Mouse (Mus musculus): Measurements from ENCODE around the gene Clpx.

Clpx gene

GRCm38 (mm10) chr9:65292421-65292820 is 1.6 kb upstream of the Clpx start:
- no peak for DNase-seq (ENCODE audit: low read depth, low spot score)

DNA sequence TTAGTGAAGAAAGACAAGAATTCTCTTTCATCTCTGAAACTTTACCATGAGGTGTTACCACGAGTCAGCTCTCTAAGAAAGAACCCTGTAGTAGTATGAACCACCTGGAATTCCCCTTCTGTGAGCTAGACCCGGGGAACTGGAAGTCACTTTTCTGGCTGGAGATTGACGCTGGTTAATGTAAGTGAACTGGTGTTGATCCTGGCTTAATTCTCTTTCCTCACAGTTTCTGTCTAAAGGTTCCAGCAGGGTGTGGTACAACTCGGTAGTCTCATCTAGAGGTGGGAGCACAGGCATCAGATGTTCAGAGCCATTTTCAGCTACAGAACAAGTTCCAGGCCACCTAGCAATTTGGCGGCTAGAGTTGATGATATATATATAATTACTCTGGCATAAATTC is 941 bp upstream of the Clpx start:
- peak; percentile 14 for DNase-seq (ENCODE audit: low read depth, low spot score)

DNA sequence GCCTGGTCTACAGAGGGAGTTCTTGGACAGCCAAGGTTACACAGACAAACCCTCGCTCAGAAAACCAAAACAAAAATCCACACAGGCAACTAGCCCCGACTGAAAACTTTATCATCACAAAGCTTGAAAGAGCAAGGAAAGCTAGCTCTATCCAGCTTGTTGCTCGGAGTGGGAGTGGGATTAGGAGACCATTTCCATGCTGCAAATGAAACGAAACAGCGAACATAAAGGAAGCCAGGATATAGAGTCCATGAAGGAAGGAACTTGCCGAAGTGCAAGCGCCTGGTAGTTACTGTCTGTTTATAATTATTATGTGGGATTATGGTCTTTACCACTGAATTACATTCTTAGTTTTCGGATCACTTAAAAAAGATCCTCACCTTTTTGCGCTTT is 484 bp upstream of the Clpx start:
- no peak for DNase-seq (ENCODE audit: low read depth, low spot score)

DNA sequence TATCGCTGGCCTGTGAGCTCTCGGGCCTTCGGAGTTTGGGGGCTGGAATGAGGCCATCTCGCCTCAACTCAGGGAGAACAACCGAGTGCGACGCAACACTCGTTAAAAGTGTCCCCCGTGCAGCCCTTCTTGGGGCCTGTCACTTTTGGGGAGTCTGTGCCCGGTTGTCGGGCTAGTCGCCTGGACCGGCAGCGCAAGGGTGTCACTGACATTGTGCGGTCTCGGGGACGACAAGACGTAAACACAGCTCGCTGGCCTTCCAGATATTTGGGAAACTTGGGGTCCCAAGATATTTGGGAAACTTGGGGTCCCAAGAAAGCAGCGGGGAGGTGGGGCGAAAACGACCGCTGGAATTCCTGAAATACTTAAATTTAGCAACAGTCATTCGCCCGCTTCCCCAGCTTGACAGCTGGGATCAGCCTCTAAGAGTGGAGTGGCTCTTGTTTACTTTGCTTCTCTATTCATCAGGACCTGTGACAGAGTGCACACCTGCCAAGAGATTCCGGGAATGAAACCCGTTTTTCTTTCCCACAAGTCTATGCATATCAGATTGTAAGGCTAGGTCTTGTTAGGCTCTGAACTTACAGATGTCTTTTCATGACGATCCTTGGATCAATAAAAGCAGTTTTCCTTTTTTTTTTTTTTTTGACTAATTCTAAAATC is 787 bp downstream of the Clpx start:
- no peak for DNase-seq (ENCODE audit: low read depth, low spot score)

GRCm38 (mm10) chr9:65297056-65297455 is 3.0 kb downstream of the Clpx start:
- no peak for DNase-seq (ENCODE audit: low read depth, low spot score)

DNA sequence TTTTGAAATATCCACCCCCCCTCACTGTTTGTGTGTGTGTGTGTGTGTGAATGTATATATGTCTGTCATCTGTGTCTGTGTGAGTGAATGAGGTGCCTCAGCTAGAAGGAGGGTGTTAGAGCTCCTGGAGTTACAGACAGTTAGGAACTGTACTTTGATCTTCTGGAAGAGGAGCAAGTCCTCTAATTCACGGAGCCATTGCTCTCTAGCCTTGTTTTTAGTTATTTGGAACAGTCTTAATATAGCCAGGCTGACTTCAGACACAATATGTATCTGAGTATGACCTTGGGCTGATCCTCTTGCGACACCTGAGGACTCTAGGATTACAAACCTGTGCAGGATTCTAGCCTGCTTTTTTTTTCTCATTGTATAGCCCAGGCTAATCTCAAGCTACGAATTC is 4.7 kb downstream of the Clpx start:
- no peak for DNase-seq (ENCODE audit: low read depth, low spot score)

DNA sequence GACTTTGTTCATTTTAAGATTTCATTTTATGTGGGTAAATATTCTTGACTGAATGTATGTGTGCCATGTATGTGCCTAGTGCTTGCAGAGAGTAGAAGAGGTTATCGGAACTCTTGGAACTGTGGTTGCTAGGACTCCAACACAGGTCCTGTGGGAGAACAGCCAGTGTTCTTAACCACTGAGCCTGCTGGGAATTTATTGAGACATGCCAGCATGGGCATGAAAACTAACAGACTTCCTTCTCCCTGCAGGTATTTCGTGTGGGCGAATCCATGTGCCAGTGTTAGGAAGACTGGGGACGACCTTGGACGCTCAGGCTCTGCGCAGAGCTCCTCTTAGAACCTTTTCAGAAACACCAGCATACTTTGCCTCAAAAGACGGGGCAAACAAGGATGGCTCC is 5.6 kb downstream of the Clpx start:
- DNase-seq (ENCODE audit: low read depth, low spot score) = no peak

GRCm38 (mm10) chr9:65302327-65302983 is 8.4 kb downstream of the Clpx start:
- DNase-seq (ENCODE audit: low read depth, low spot score) = no peak

- DNase-seq (ENCODE audit: low read depth, low spot score) = no peak
Observed at GRCm38 (mm10) chr9:65303586-65303985, 9.5 kb downstream of the Clpx start.

GRCm38 (mm10) chr9:65304300-65304699 is 10.2 kb downstream of the Clpx start:
- no peak for DNase-seq (ENCODE audit: low read depth, low spot score)

DNA sequence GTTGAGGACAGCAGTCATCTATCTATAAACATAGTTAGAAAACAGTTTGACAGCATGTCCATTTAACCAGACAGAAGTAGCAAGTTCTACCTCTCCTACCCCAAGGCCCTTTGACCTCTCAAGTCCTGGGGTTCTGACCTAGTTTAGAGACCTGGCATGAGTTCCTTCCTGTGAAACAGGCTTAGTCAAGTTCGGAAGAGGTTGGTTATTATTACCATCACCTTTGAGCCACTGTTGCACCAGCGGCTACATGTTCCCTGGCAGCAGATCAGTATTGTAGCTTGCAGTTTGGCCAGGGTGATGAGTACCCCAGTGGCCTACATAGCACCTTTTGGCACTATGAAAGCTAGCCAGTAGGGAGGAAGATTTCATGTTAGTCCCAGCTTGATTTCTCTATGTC is 12.6 kb downstream of the Clpx start:
- DNase-seq (ENCODE audit: low read depth, low spot score) = no peak

- DNase-seq (ENCODE audit: low read depth, low spot score) = no peak
Observed at GRCm38 (mm10) chr9:65308011-65308410, 14.0 kb downstream of the Clpx start.

DNA sequence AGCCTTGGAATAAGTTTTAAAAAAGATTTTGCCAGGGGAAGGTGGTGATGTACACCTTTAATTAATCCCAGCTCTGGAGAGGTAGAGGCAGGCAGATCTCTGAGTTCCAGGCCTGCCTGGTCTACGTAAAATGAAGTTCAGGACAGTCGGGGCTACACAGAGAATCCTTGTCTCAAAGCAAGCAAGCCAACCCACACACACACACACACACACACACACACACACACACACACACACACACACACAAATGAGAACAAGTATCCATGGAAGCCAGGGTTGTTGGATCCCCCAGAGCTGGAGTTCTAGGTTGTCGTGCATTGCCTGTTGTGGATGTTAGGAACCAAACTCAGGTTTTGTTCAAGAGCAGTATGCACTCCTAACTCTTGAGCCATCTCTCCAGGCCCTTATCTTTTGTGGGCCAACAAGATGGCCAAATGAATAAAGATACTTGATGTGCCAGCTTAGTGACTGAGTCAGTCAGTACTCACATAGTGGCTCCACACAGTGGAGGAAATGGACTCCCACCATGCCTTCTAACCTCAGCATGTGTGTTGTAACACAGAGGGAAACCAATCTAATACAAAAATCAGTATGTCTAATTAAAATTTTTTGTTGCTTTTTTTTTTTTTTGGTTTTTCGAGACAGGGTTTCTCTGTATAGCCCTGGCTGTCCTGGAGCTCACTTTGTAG is 18.8 kb downstream of the Clpx start:
- DNase-seq (ENCODE audit: low read depth, low spot score) = no peak

- no peak for DNase-seq (ENCODE audit: low read depth, low spot score)
Observed at GRCm38 (mm10) chr9:65313846-65314245, 19.8 kb downstream of the Clpx start.

- no peak for DNase-seq (ENCODE audit: low read depth, low spot score)
Observed at GRCm38 (mm10) chr9:65322255-65322900, 28.3 kb downstream of the Clpx start.

DNA sequence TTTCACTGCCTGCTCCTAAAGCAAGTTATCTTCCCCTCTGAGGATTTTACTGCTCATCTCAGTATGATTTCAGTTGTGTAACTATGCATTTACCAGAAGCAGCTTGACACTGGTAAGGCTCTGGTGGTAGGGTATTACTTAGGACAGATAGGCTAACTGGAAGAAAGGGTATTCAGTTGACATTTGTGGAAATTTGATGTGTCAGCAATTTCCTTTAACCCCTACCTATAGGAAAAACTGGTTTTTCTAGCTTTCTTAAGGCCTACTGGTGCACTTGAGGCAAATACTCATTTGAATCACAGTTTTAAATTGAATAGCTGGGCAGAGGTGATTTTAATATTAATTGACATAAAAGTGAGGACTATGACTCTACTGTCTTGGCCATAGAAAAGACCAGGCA is 31.9 kb downstream of the Clpx start:
- no peak for DNase-seq (ENCODE audit: low read depth, low spot score)

- DNase-seq (ENCODE audit: low read depth, low spot score) = no peak
Observed at GRCm38 (mm10) chr9:65327371-65327770, 33.3 kb downstream of the Clpx start.

DNA sequence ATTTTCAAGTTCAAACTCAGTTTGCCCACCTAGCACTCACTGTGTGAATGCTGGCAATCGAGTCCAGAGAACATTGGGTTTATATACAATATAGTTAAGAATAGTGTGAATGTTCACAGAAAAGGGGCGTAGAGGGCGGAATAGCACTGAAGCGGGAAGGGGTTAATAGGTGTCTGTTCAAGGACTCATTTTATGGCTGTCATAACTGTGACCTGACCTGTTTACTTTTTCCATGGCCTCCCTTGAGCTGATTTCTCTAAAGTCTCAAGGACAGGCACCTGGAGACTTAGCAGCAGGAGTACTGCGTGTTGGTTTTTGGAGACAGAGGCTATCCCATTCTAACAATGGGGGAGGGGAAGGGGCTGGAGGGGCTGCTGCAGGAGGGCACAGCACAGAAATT is 39.9 kb downstream of the Clpx start:
- DNase-seq (ENCODE audit: low read depth, low spot score) = no peak

DNA sequence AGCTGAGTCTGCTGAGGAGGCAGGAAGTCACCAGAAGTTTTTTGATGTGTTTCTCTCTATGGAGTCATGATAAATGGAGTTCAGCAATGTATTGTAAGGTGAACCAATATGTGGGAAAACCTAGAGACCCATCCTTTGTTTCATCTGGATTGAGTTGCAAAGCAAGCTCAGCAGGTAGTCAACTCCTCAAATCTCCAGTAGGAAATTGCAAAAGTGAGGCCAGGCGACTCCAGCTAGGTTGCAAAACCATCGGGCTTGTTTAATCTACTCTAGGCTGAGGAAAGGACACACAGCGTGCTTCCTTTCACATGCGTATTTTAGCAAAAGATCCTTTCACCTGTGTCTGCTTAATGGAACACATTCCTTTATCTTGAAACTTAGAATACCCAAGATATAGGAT is 45.1 kb downstream of the Clpx start:
- DNase-seq (ENCODE audit: low read depth, low spot score) = peak; percentile 81

DNA sequence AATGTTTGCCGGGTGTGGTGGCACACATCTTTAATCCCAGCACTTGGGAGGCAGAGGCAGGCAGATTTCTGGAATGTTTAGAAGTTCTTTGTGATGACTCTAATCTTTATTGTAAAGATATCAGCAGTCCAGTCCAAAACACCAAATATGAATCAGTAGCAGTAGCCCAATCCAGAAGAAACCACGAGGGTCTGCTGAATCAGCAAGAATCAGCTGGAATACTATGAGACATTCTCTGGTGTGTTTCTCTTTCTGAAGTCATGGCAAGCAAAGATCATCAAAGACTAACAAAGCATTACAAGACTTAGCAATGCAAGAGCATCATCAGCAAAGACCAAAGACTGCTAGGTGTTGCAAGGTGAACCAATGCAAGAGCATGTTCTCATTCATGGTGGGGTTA is 46.4 kb downstream of the Clpx start:
- no peak for DNase-seq (ENCODE audit: low read depth, low spot score)

GRCm38 (mm10) chr9:65345439-65345838 is 51.4 kb downstream of the Clpx start:
- peak; percentile 27 for DNase-seq (ENCODE audit: low read depth, low spot score)

DNA sequence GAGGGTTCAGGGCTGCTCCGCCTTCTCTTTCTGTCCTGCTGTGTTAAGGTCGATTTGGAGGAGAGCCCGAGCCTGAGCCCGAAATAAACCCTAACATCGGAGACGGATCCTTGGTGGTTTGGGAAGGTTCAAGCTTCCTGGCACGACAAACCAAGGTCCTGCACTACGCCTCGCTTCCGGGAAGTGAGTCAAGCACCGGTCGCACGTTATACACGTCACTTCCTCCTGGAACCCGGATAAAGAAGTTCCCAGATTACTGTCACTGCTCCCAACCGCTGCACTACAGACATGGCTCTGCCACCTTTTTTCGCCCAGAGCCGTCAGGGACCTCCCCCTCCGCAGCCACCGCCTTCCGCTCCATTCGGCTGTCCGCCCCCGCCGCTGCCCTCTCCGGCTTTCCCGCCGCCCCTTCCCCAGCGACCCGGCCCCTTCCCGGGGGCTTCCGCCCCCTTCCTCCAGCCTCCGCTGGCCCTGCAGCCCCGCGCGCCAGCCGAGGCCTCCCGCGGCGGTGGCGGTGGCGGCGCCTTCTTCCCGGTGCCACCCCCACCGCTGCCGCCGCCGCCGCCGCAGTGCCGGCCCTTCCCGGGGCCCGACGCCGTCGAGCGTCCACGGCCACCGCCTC is 51.9 kb downstream of the Clpx start, which contains the start of gene Pdcd7:
TSS of gene Pdcd7 (plus strand) at position 251 of the 622 bp plus-strand sequence.
- peak; percentile 98 for DNase-seq (ENCODE audit: low read depth, low spot score)
